Mouse (Mus musculus): ENCODE measurements at regions not wholly inside any gene's neighbourhood (a gene's known extent, or its start where the extent isn't known, plus 50 kb on each side); places are given as distances from the start of the nearest gene placed in this dataset.

DNA sequence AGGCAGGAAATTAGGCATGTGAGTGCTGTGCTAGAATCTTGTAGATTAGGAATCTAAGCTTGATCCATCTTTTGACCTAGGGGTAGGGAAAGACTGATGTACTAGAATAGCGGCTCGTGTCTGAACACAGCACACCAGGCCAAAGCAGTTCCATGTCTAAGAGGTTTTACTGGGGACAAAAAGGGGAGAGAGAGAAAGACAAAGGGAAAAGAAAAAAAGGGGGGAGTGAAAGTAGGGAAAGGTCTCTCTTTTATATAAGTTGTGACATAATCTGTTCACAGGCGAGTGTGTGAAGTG lies 144.4 kb downstream of the Tbc1d30 start:
- TF ChIP-seq CTCF (conservative IDR thresholded peaks at IDR 0.05; ENCODE audit: low read length) (no peak), POU5F1 (IDR thresholded peaks at IDR 0.05; ENCODE audit: borderline replicate concordance, low read length) (no peak), NANOG (IDR thresholded peaks at IDR 0.05; ENCODE audit: borderline replicate concordance, low read length) (no peak)

All from E14TG2a.4 (cell line).